Mouse (Mus musculus) liver, adult 2 months (tissue): ENCODE measurements at regions not wholly inside any gene's neighbourhood (a gene's known extent, or its start where the extent isn't known, plus 50 kb on each side); places are given as distances from the start of the nearest gene placed in this dataset.

Source experiments
- DNase-seq: peaks from one replicate; pipeline ENCODE4 v3.0.0-alpha.2; 2011; ENCODE audit warnings: low read depth, low spot score; ENCODE audit errors: extremely low read depth
- H3K27ac ChIP-seq: fragments of 200-500 bp; replicated peaks from 2 replicates; pipeline ENCODE4 v1.5.1; 2012; ENCODE audit warnings: low read depth, mild to moderate bottlenecking, control low read depth, inconsistent platforms, low read length; ENCODE audit not compliant: insufficient read depth
- H3K27me3 ChIP-seq: fragments of 200-500 bp; 2 replicates; pipeline ENCODE4 v1.6.1; 2012; ENCODE audit warnings: mild to moderate bottlenecking, moderate library complexity, low read length, inconsistent platforms; ENCODE audit not compliant: control insufficient read depth, insufficient read depth
- H3K36me3 ChIP-seq: fragments of 200-500 bp; 2 replicates; pipeline ENCODE4 v1.6.1; 2012; ENCODE audit warnings: low read length, inconsistent platforms; ENCODE audit not compliant: control insufficient read depth, insufficient read depth
- H3K4me1 ChIP-seq: fragments of 200-500 bp; 2 replicates; pipeline ENCODE4 v1.6.1; 2011; ENCODE audit warnings: low read length; ENCODE audit not compliant: control insufficient read depth, insufficient read depth
- H3K4me3 ChIP-seq: fragments of 200-500 bp; 2 replicates; pipeline ENCODE4 v1.5.1; 2011; ENCODE audit warnings: low read depth, mild to moderate bottlenecking, control low read depth, low read length, moderate library complexity; ENCODE audit not compliant: insufficient read depth
- H3K79me2 ChIP-seq: fragments of 200-500 bp; 2 replicates; pipeline ENCODE4 v1.6.1; 2012; ENCODE audit warnings: inconsistent platforms, mild to moderate bottlenecking, low read length, moderate library complexity; ENCODE audit not compliant: control insufficient read depth, insufficient read depth
- H3K9ac ChIP-seq: fragments of 200-500 bp; 2 replicates; pipeline ENCODE4 v1.6.1; 2012; ENCODE audit warnings: low read depth, mild to moderate bottlenecking, control low read depth, inconsistent platforms, low read length
- CTCF ChIP-seq: fragments of 200-500 bp; IDR thresholded peaks from 2 replicates; pipeline ENCODE4 v1.5.1; 2011; ENCODE audit warnings: low read depth, low read length, control low read depth
- POLR2A ChIP-seq: fragments of 200-500 bp; IDR thresholded peaks from 2 replicates; pipeline ENCODE4 v1.6.1; 2011; ENCODE audit warnings: low read length, control low read depth; ENCODE audit not compliant: insufficient read depth; ENCODE audit errors: extremely low read depth
- WGBS: fragments of 180-500 bp; shearing (Covaris S2); methylation state at CpG from one replicate; pipeline ENCODE4 v1.1.7; 2018; 5-methylcytosine and 5-hydroxymethylcytosine counted together

DNA sequence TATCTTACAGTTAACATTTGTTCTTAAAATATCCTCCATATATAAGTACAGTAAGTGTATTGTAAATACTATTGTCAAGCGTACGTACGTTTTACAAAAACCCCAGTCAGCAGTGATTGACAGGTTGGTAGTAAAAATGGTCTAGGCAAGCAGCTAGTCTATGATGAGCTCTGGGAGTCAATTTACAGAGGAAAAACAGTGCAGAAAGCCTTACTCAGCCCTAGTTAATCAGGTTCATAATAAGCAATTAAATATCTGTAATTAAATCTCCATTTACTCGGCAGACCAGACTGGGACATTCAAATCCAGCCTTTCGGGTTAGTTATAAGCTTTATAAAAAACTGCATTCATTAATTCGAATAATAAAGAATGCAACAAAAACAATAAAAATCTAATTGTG is 394.7 kb downstream of the Atp6ap1l start:
- no peak overlapping the region for H3K4me3 ChIP-seq
- H3K36me3 ChIP-seq, result no peaks in the 10 kb centered on the region
- no peak for DNase-seq
- H3K27ac ChIP-seq, result no peak overlapping the region
- H3K9ac ChIP-seq, result no peak overlapping the region
- 88% methylated on average over 6 of the region's 6 CpGs for WGBS
- H3K79me2 ChIP-seq, result no peaks in the 10 kb centered on the region
- no peaks in the 10 kb centered on the region for H3K27me3 ChIP-seq
- H3K4me1 ChIP-seq, result no peaks in the 10 kb centered on the region
- no peak for TF ChIP-seq POLR2A
- TF ChIP-seq CTCF, result no peak

DNA sequence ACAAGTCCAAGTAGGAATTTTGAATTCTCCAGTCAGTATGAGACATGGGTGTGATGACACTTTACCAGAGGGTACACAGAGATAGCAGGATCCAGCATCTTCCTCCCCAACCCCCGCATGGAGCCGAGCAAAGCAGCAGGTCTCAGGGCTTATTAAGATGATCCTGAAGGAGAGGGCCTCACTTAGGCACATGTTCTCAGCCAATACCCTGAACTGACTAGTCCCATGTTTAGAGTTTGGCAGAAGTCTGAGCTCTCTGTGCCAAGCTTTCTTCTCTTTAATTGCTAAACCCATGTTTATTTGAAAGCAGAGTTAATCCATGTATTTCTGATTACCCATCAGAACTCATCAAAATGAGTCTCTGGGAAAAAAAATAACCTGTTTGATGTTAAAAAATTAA is 402.0 kb downstream of the Atp6ap1l start:
- Histone ChIP-seq H3K4me3 (no peak overlapping the region), H3K4me1 (peaks cover 11% of the 10 kb centered on the region), H3K79me2 (no peaks in the 10 kb centered on the region), H3K36me3 (no peaks in the 10 kb centered on the region), H3K27ac (no peak overlapping the region), H3K27me3 (no peaks in the 10 kb centered on the region), H3K9ac (no peak overlapping the region)
- TF ChIP-seq POLR2A, result no peak
- TF ChIP-seq CTCF, result no peak
- peak; percentile 72 for DNase-seq
- 75% methylated on average over 2 of the region's 2 CpGs for WGBS

DNA sequence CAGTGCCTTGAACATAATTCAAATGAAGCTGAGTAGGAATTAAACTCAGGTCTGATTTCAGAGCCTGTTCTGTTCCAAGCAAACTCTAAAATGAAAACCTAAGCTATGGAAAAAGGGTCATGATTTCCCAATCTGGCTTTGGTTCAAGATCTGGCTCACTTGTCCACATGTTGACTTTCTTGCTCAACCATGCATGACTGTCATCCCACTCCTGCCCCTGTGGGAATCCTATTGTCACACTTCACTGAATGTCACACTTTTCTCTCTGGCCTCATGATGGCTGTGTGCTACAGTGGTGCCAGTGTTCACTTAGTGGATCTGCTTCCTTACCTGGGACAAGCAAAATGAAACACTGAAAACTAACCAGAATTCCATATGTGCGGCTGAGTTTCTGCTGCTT is 403.0 kb downstream of the Atp6ap1l start:
- H3K4me1 ChIP-seq, result peaks cover 11% of the 10 kb centered on the region
- H3K9ac ChIP-seq, result no peak overlapping the region
- no peak overlapping the region for H3K4me3 ChIP-seq
- H3K27ac ChIP-seq, result no peak overlapping the region
- no peak for TF ChIP-seq CTCF
- no peak for TF ChIP-seq POLR2A
- no peaks in the 10 kb centered on the region for H3K79me2 ChIP-seq
- H3K36me3 ChIP-seq, result no peaks in the 10 kb centered on the region
- 84% methylated on average over 1 of the region's 1 CpGs for WGBS
- peak; percentile 87 for DNase-seq
- no peaks in the 10 kb centered on the region for H3K27me3 ChIP-seq

DNA sequence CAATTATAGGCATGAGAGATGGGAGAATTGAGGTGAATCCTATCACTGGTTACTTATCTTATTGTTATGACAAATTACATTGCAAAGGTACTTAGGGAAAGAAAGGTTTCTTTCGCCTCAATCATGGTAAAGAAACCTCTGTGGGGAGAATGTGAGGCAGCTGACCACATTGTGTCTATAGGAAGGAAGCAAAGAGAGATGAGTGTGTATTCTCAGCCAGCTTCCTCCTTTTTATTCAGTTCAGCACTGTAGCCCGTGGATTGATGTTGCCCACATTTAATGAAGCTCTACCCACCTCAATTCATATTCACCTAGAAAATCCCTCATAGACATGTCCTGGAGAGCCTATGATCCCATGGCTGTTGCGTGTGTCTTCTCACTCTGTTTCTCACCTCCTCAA is 406.2 kb downstream of the Atp6ap1l start:
- DNase-seq, result no peak
- H3K9ac ChIP-seq, result no peak overlapping the region
- no peak overlapping the region for H3K27ac ChIP-seq
- no peaks in the 10 kb centered on the region for H3K27me3 ChIP-seq
- H3K4me3 ChIP-seq, result no peak overlapping the region
- H3K4me1 ChIP-seq, result peaks cover 11% of the 10 kb centered on the region
- WGBS, result 89% methylated on average over 3 of the region's 3 CpGs
- H3K36me3 ChIP-seq, result no peaks in the 10 kb centered on the region
- no peak for TF ChIP-seq CTCF
- no peak for TF ChIP-seq POLR2A
- H3K79me2 ChIP-seq, result no peaks in the 10 kb centered on the region

DNA sequence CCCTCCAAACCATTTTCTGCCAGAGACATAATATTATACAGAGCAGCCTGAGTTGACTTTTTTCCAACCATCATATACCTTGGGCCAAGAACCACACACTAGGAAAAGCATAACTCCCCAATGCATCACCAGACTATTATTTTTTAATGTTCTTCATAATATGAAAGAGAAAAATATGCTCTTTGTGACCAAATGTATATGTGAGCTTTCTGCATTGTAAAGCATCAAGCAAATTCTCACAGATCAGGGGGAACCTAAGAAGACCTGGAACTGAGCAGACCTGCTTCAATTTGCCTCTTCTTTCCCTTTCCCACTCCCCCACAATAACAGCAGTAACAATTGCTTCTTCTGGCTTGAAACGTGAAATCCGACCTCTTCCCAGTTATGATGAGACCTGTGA is 407.6 kb downstream of the Atp6ap1l start:
- no peak for TF ChIP-seq CTCF
- no peak for TF ChIP-seq POLR2A
- DNase-seq, result no peak
- no peak overlapping the region for H3K9ac ChIP-seq
- no peak overlapping the region for H3K4me3 ChIP-seq
- peaks cover 6% of the 10 kb centered on the region; the same call in 1 of the 2 replicates for H3K4me1 ChIP-seq
- 53% methylated on average over 2 of the region's 2 CpGs for WGBS
- H3K36me3 ChIP-seq, result no peaks in the 10 kb centered on the region
- no peaks in the 10 kb centered on the region for H3K27me3 ChIP-seq
- no peak overlapping the region for H3K27ac ChIP-seq
- H3K79me2 ChIP-seq, result no peaks in the 10 kb centered on the region

DNA sequence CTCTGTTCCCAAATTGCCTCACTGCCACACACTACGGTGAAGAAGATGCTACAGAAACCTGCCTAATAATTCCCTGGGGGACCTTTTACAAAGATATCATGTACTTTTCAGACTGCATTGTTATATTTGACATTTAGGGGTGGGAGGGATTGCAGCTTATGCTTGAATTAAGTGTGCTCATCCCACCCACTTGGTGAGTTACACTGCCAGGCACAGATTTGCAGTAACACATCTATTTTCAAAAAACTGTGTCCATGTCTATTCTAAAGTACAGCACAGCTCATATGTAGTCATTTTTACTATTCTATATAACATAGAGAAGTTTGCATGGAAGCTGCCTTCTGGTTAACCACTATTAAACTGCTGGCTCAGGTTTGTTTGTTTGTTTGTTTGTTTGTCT is 404.3 kb upstream of the Xrcc4 start:
- TF ChIP-seq CTCF (no peak), POLR2A (no peak)
- Histone ChIP-seq H3K9ac (no peak overlapping the region), H3K79me2 (no peaks in the 10 kb centered on the region), H3K27me3 (no peaks in the 10 kb centered on the region), H3K27ac (no peak overlapping the region), H3K4me1 (no peaks in the 10 kb centered on the region), H3K36me3 (no peaks in the 10 kb centered on the region), H3K4me3 (no peak overlapping the region)
- no peak for DNase-seq
- WGBS, result 82% methylated on average over 1 of the region's 1 CpGs
